Mouse (Mus musculus): ENCODE data around the gene Ddah1. TPM values are rescaled to one million over a fixed set of nuclear protein-coding genes. Genes with fewer than 3 reads are reported as not detected.

Gene Ddah1
- polyA plus RNA-seq, 1 experiment: 0.67 TPM

DNA sequence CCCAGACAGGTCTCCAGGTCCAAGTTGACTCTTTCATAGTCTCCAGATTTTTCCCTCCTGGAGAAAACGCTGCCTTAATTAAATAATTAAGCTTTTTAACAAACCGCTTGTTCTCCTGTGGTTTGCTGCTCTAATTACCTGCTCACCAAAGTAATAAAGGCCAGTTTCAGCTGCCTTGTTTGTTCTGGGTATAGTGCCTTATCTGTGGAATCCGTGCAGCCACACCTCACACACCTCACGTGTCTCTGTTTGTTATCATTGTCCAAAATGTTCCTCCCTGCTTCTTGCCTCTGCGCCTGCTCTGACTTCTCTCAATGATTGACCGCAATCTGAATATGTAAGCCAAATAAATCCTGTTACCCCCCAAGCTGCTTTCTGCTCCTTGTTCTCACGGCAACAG, 18.6 kb upstream of the Ddah1 start:
- Histone ChIP-seq H3K4me3 (ENCODE audit: insufficient read depth, low read length) (no peak overlapping the region), H3K27ac (ENCODE audit: insufficient read depth, low read depth, low read length) (no peak overlapping the region), H3K4me1 (ENCODE audit: control insufficient read depth, insufficient read depth, low read length) (peaks cover 12% of the 10 kb centered on the region)
- no peak for TF ChIP-seq CTCF (IDR thresholded peaks at IDR 0.05; ENCODE audit: low read depth, low read length)
- TF ChIP-seq POLR2A (IDR thresholded peaks at IDR 0.05; ENCODE audit: borderline replicate concordance, low read depth, low read length): no peak

- Histone ChIP-seq H3K4me1 (ENCODE audit: control insufficient read depth, insufficient read depth, low read length) (peaks cover 6% of the 10 kb centered on the region; the same call in 1 of the 2 replicates), H3K4me3 (ENCODE audit: insufficient read depth, low read length) (peak overlapping the region; percentile 9; the same call in 1 of the 2 replicates), H3K27ac (ENCODE audit: insufficient read depth, low read depth, low read length) (no peak overlapping the region)
- no peak for TF ChIP-seq POLR2A (IDR thresholded peaks at IDR 0.05; ENCODE audit: borderline replicate concordance, low read depth, low read length)
- TF ChIP-seq CTCF (IDR thresholded peaks at IDR 0.05; ENCODE audit: low read depth, low read length): no peak
These were observed 15.4 kb upstream of the Ddah1 start for GRCm38 (mm10) chr3:145743050-145743449.

DNA sequence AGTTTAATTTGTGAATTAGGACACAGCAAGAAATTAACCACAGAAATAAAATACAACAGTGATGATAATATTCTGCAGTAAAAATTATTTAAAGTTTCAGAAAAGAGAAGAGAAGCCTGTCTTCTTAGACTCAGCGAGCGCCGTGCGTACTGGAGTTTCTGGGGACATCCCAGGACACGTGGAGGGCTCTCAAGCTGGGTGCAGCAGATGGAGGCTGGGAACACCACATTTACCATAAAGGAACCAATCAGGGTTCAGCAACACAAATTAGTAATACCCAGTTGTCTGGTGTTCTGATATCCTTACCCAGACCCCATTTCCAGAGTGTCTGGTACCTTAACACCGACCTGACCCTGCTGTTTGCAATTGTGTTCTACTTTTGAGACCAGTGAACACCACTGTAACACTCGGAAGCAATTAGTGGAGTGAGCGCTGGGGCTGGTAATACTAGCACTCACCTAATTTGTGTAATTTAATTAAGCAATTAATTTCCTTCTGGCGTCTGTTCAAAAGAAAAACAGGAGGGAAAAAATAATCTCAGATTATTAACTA, 14.9 kb upstream of the Ddah1 start:
- no peak for TF ChIP-seq POLR2A (IDR thresholded peaks at IDR 0.05; ENCODE audit: borderline replicate concordance, low read depth, low read length)
- TF ChIP-seq CTCF (IDR thresholded peaks at IDR 0.05; ENCODE audit: low read depth, low read length): no peak
- H3K4me3 ChIP-seq (ENCODE audit: insufficient read depth, low read length): no peak overlapping the region
- no peak overlapping the region for H3K27ac ChIP-seq (ENCODE audit: insufficient read depth, low read depth, low read length)
- H3K4me1 ChIP-seq (ENCODE audit: control insufficient read depth, insufficient read depth, low read length): peaks cover 1% of the 10 kb centered on the region; the same call in 1 of the 2 replicates

GRCm38 (mm10) chr3:145748626-145749025, 9.8 kb upstream of the Ddah1 start:
- no peaks in the 10 kb centered on the region for H3K4me1 ChIP-seq (ENCODE audit: control insufficient read depth, insufficient read depth, low read length)
- TF ChIP-seq POLR2A (IDR thresholded peaks at IDR 0.05; ENCODE audit: borderline replicate concordance, low read depth, low read length) (no peak), CTCF (IDR thresholded peaks at IDR 0.05; ENCODE audit: low read depth, low read length) (no peak)
- no peak overlapping the region for H3K27ac ChIP-seq (ENCODE audit: insufficient read depth, low read depth, low read length)
- H3K4me3 ChIP-seq (ENCODE audit: insufficient read depth, low read length): no peak overlapping the region

- no peak overlapping the region for H3K4me3 ChIP-seq (ENCODE audit: insufficient read depth, low read length)
- 0 out of 2 replicates have a peak, but pooled peaks cover 3% of the 10 kb centered on the region for H3K4me1 ChIP-seq (ENCODE audit: control insufficient read depth, insufficient read depth, low read length)
- no peak overlapping the region for H3K27ac ChIP-seq (ENCODE audit: insufficient read depth, low read depth, low read length)
- no peak for TF ChIP-seq POLR2A (IDR thresholded peaks at IDR 0.05; ENCODE audit: borderline replicate concordance, low read depth, low read length)
- TF ChIP-seq CTCF (IDR thresholded peaks at IDR 0.05; ENCODE audit: low read depth, low read length): no peak
These were observed 2.0 kb upstream of the Ddah1 start for GRCm38 (mm10) chr3:145756457-145756856.

DNA sequence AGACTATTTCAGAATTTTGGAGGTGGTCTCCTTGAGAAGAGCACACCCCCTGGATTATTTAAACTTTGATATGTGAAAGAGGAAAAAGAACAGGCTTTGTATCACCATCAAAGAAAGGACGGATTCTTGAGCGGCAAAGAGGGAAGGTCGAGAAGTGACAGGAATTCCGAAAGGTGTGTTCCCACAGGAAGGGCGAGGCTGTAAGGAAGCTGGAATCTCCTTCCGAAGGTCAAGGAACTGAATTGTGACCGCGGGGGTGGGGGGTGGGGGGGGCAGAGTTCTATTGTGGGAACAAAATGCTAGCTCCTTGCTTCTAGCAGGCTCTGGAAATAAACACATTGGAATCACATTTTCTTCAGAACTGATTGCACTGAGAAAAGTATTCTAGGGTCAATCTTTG, 1.3 kb upstream of the Ddah1 start:
- Histone ChIP-seq H3K4me3 (ENCODE audit: insufficient read depth, low read length) (no peak overlapping the region), H3K4me1 (ENCODE audit: control insufficient read depth, insufficient read depth, low read length) (0 out of 2 replicates have a peak, but pooled peaks cover 3% of the 10 kb centered on the region), H3K27ac (ENCODE audit: insufficient read depth, low read depth, low read length) (no peak overlapping the region)
- no peak for TF ChIP-seq POLR2A (IDR thresholded peaks at IDR 0.05; ENCODE audit: borderline replicate concordance, low read depth, low read length)
- TF ChIP-seq CTCF (IDR thresholded peaks at IDR 0.05; ENCODE audit: low read depth, low read length): no peak

- Histone ChIP-seq H3K4me3 (ENCODE audit: insufficient read depth, low read length) (no peak overlapping the region), H3K4me1 (ENCODE audit: control insufficient read depth, insufficient read depth, low read length) (0 out of 2 replicates have a peak, but pooled peaks cover 3% of the 10 kb centered on the region), H3K27ac (ENCODE audit: insufficient read depth, low read depth, low read length) (no peak overlapping the region)
- no peak for TF ChIP-seq CTCF (IDR thresholded peaks at IDR 0.05; ENCODE audit: low read depth, low read length)
- no peak for TF ChIP-seq POLR2A (IDR thresholded peaks at IDR 0.05; ENCODE audit: borderline replicate concordance, low read depth, low read length)
These were observed 631 bp upstream of the Ddah1 start for GRCm38 (mm10) chr3:145757844-145758243.

DNA sequence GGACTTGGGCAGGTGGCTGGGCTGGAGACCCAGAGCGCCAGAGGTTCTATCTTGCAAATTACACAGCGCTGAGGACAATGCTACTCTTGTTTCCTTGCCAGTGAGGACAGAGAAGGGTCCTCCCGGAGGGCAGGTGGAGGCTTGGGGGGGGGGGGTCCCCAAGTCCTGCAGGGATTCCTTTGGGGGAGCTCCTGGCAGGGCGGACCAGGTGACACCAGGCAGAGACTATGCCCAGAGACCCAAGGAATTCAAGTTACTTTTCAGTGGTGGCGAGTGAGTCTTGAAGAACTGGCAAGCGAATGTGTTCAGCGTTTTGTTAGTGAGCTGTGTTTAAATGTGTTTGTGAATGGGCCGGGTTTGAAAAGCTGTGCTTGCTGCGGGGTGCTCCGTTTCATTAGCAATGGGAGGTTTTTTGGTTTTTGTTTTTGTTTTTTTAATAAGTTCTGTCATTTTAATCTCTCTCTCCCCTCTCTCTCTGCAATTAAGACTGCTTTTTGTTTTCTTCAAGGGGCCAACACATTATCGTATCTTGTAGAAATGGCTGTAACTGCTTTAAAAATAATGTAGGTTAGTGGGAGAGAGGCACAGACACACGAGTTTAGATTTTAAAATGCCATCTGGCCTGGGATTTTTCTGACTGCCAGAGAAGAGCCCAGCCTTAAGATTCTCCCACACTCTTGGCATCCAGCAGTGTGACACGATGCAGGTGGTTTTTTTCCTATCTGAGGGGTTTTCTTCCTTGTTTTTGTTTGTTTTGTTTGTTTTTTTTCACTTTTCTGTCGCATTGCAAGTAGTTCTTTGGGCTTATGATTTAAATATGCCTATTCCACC, 1.1 kb downstream of the Ddah1 start:
- Histone ChIP-seq H3K27ac (ENCODE audit: insufficient read depth, low read depth, low read length) (no peak overlapping the region), H3K4me1 (ENCODE audit: control insufficient read depth, insufficient read depth, low read length) (0 out of 2 replicates have a peak, but pooled peaks cover 3% of the 10 kb centered on the region), H3K4me3 (ENCODE audit: insufficient read depth, low read length) (no peak overlapping the region)
- TF ChIP-seq POLR2A (IDR thresholded peaks at IDR 0.05; ENCODE audit: borderline replicate concordance, low read depth, low read length): no peak
- no peak for TF ChIP-seq CTCF (IDR thresholded peaks at IDR 0.05; ENCODE audit: low read depth, low read length)

DNA sequence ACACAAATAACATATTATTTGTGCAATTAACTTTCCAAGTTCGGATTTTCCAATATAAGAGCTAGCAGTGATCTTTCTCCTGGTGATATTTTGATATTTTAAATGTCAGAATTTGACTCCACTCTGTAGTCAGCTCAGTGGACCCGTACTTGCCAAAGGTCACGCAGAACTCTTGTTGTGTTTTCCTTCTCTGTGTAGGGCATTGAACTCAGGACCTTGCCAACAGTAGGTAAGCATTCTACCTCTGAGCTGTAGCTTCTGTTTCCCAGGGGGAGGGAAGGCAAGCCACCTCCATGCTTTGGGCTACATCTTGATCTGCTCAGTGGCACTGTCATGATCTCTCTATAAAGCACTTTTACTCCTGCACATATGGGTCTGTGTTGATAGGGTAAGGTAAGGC, 2.1 kb downstream of the Ddah1 start:
- no peak overlapping the region for H3K4me3 ChIP-seq (ENCODE audit: insufficient read depth, low read length)
- 0 out of 2 replicates have a peak, but pooled peaks cover 3% of the 10 kb centered on the region for H3K4me1 ChIP-seq (ENCODE audit: control insufficient read depth, insufficient read depth, low read length)
- no peak overlapping the region for H3K27ac ChIP-seq (ENCODE audit: insufficient read depth, low read depth, low read length)
- TF ChIP-seq POLR2A (IDR thresholded peaks at IDR 0.05; ENCODE audit: borderline replicate concordance, low read depth, low read length) (no peak), CTCF (IDR thresholded peaks at IDR 0.05; ENCODE audit: low read depth, low read length) (no peak)

All from bone marrow macrophage, adult 2 months (primary cell).